Mouse (Mus musculus): ENCODE measurements around the gene Lbh. TPM values are rescaled to one million over a fixed set of nuclear protein-coding genes. Genes with fewer than 3 reads are reported as not detected.

Lbh gene
- total RNA-seq (2015; ENCODE audit: low replicate concordance) (4.0 and 12.1 TPM in 2 replicates), total RNA-seq (2017; ENCODE audit: low replicate concordance) (5.7 and 6.1 TPM in 2 replicates)

- ATAC-seq (replicated peaks; ENCODE audit: low FRiP score, poor library complexity, severe bottlenecking): no peak
Observed at GRCm38 (mm10) chr17:72918053-72918452, at the start of gene Lbh. Gene Lbh, plus strand, starts transcription at chr17:72918305.

GRCm38 (mm10) chr17:72878979-72879378, 39.1 kb upstream of the Lbh start:
- ATAC-seq (replicated peaks; ENCODE audit: low FRiP score, poor library complexity, severe bottlenecking): no peak

GRCm38 (mm10) chr17:72880156-72880555, 37.9 kb upstream of the Lbh start:
- ATAC-seq (replicated peaks; ENCODE audit: low FRiP score, poor library complexity, severe bottlenecking): no peak

- ATAC-seq (replicated peaks; ENCODE audit: low FRiP score, poor library complexity, severe bottlenecking): no peak
Observed at GRCm38 (mm10) chr17:72881051-72881450, 37.1 kb upstream of the Lbh start.

GRCm38 (mm10) chr17:72881804-72882203, 36.3 kb upstream of the Lbh start:
- no peak for ATAC-seq (replicated peaks; ENCODE audit: low FRiP score, poor library complexity, severe bottlenecking)

GRCm38 (mm10) chr17:72889556-72890397, 28.3 kb upstream of the Lbh start:
- ATAC-seq (replicated peaks; ENCODE audit: low FRiP score, poor library complexity, severe bottlenecking): no peak

GRCm38 (mm10) chr17:72890398-72890898, 27.7 kb upstream of the Lbh start:
- no peak for ATAC-seq (replicated peaks; ENCODE audit: low FRiP score, poor library complexity, severe bottlenecking)

- ATAC-seq (replicated peaks; ENCODE audit: low FRiP score, poor library complexity, severe bottlenecking): no peak
Observed at GRCm38 (mm10) chr17:72891556-72891955, 26.5 kb upstream of the Lbh start.

- ATAC-seq (replicated peaks; ENCODE audit: low FRiP score, poor library complexity, severe bottlenecking): no peak
Observed at GRCm38 (mm10) chr17:72895506-72895905, 22.6 kb upstream of the Lbh start.

- ATAC-seq (replicated peaks; ENCODE audit: low FRiP score, poor library complexity, severe bottlenecking): no peak
Observed at GRCm38 (mm10) chr17:72897076-72897475, 21.0 kb upstream of the Lbh start.

GRCm38 (mm10) chr17:72897961-72898360, 20.1 kb upstream of the Lbh start:
- ATAC-seq (replicated peaks; ENCODE audit: low FRiP score, poor library complexity, severe bottlenecking): no peak

GRCm38 (mm10) chr17:72898775-72899174, 19.3 kb upstream of the Lbh start:
- no peak for ATAC-seq (replicated peaks; ENCODE audit: low FRiP score, poor library complexity, severe bottlenecking)

- no peak for ATAC-seq (replicated peaks; ENCODE audit: low FRiP score, poor library complexity, severe bottlenecking)
Observed at GRCm38 (mm10) chr17:72901021-72901420, 17.1 kb upstream of the Lbh start.

GRCm38 (mm10) chr17:72901705-72902104, 16.4 kb upstream of the Lbh start:
- no peak for ATAC-seq (replicated peaks; ENCODE audit: low FRiP score, poor library complexity, severe bottlenecking)

- no peak for ATAC-seq (replicated peaks; ENCODE audit: low FRiP score, poor library complexity, severe bottlenecking)
Observed at GRCm38 (mm10) chr17:72903321-72903720, 14.8 kb upstream of the Lbh start.

- no peak for ATAC-seq (replicated peaks; ENCODE audit: low FRiP score, poor library complexity, severe bottlenecking)
Observed at GRCm38 (mm10) chr17:72903921-72904421, 14.1 kb upstream of the Lbh start.

GRCm38 (mm10) chr17:72904873-72905272, 13.2 kb upstream of the Lbh start:
- ATAC-seq (replicated peaks; ENCODE audit: low FRiP score, poor library complexity, severe bottlenecking): no peak

GRCm38 (mm10) chr17:72906231-72906896, 11.7 kb upstream of the Lbh start:
- ATAC-seq (replicated peaks; ENCODE audit: low FRiP score, poor library complexity, severe bottlenecking): no peak

GRCm38 (mm10) chr17:72907211-72907610, 10.9 kb upstream of the Lbh start:
- ATAC-seq (replicated peaks; ENCODE audit: low FRiP score, poor library complexity, severe bottlenecking): no peak

GRCm38 (mm10) chr17:72907777-72908176, 10.3 kb upstream of the Lbh start:
- no peak for ATAC-seq (replicated peaks; ENCODE audit: low FRiP score, poor library complexity, severe bottlenecking)

GRCm38 (mm10) chr17:72908561-72908960, 9.5 kb upstream of the Lbh start:
- no peak for ATAC-seq (replicated peaks; ENCODE audit: low FRiP score, poor library complexity, severe bottlenecking)

Measured in erythroblast, adult 5-6 weeks (primary cell).